ENCODE assay signal across 11 mouse cellular contexts in genomic region chr17:58108335-58108734, GRCm38 (mm10).
"Had no signal": no experiment of that assay in that cellular context is flagged by ENCODE, and none has a peak within 500 bp of the region (broad histone marks: within the 10 kb centered on the region; RNA-seq: fewer than 3 reads in every experiment).

No protein-coding gene starts in this region.

- DNase-seq: kidney, adult 11 months; kidney, adult 8-10 months; kidney, postnatal 10 days; kidney, postnatal 36 days; layer of hippocampus, postnatal 36 days; liver, postnatal 0 days; lung, embryonic 14.5 days; retina, postnatal 1 day; thymus, adult 2 months; thymus, postnatal 14 days; thymus, postnatal 4 days had no signal
